Mouse (Mus musculus): ENCODE results near the gene Lypd9. TPM values are rescaled to one million over a fixed set of nuclear protein-coding genes. Genes with fewer than 3 reads are reported as not detected.

Gene Lypd9
- polyA plus RNA-seq, 1 experiment from 2014 or later: not detected

- no peak within 1 kb of the TSS for H3K27ac ChIP-seq (replicated peaks in 1 of 2; ENCODE audit: control insufficient read depth in 1 of 2, insufficient read depth in 1 of 2, low read depth in 2 of 2, low read length in 2 of 2)
- no peaks in the 10 kb centered on the region for H3K4me1 ChIP-seq (ENCODE audit: control insufficient read depth in 2 of 2, insufficient read depth in 2 of 2, low read length in 2 of 2)
- no peak for ATAC-seq (ENCODE audit: insufficient number of reproducible peaks, insufficient read depth, low FRiP score, low read depth)
- no peaks in the 10 kb centered on the region for H3K27me3 ChIP-seq (ENCODE audit: control insufficient read depth, insufficient read depth, low read length)
- no peaks in the 10 kb centered on the region for H3K9me3 ChIP-seq (ENCODE audit: control insufficient read depth, low read length)
- no peaks in the 10 kb centered on the region for H3K36me3 ChIP-seq (ENCODE audit: control insufficient read depth, insufficient read depth, low read length)
- H3K4me3 ChIP-seq (ENCODE audit: control insufficient read depth in 1 of 2, insufficient read depth in 1 of 2, low read depth in 1 of 2, low read length in 2 of 2): no peak within 1 kb of the TSS
- WGBS: 82% methylated on average over 3 of the region's 3 CpGs
- H3K4me2 ChIP-seq (ENCODE audit: low read length): no peak within 1 kb of the TSS
- H3K9ac ChIP-seq (ENCODE audit: low read length): no peak within 1 kb of the TSS
Measured at GRCm38 (mm10) chr11:58432259-58432658, 20.5 kb downstream of the Lypd9 start, which contains the start of gene Gm12253. TSS of gene Gm12253 (plus strand) at chr11:58432559.

- no peaks in the 10 kb centered on the region for H3K27me3 ChIP-seq (ENCODE audit: control insufficient read depth, insufficient read depth, low read length)
- no peak within 1 kb of the TSS for H3K4me2 ChIP-seq (ENCODE audit: low read length)
- no peaks in the 10 kb centered on the region for H3K9me3 ChIP-seq (ENCODE audit: control insufficient read depth, low read length)
- peaks cover 6 to 7% of the 10 kb centered on the region in 2 experiments; a peak in 2 of 4 replicates for H3K4me1 ChIP-seq (ENCODE audit: control insufficient read depth in 2 of 2, insufficient read depth in 2 of 2, low read length in 2 of 2)
- no peak within 1 kb of the TSS for H3K9ac ChIP-seq (ENCODE audit: low read length)
- H3K27ac ChIP-seq (replicated peaks in 1 of 2; ENCODE audit: control insufficient read depth in 1 of 2, insufficient read depth in 1 of 2, low read depth in 2 of 2, low read length in 2 of 2): no peak within 1 kb of the TSS
- H3K36me3 ChIP-seq (ENCODE audit: control insufficient read depth, insufficient read depth, low read length): no peaks in the 10 kb centered on the region
- 47% methylated on average over 1 of the region's 1 CpGs for WGBS
- H3K4me3 ChIP-seq (ENCODE audit: control insufficient read depth in 1 of 2, insufficient read depth in 1 of 2, low read depth in 1 of 2, low read length in 2 of 2): no peak within 1 kb of the TSS
- no peak for ATAC-seq (ENCODE audit: insufficient number of reproducible peaks, insufficient read depth, low FRiP score, low read depth)
Measured at GRCm38 (mm10) chr11:58420815-58421214, 31.9 kb downstream of the Lypd9 start, which contains the start of gene 1810065E05Rik. TSS of gene 1810065E05Rik (plus strand) at chr11:58421111.

GRCm38 (mm10) chr11:58418336-58418735, 34.4 kb downstream of the Lypd9 start:
- H3K4me1 ChIP-seq (ENCODE audit: control insufficient read depth in 2 of 2, insufficient read depth in 2 of 2, low read length in 2 of 2): peaks cover 6 to 7% of the 10 kb centered on the region in 2 experiments; a peak in 2 of 4 replicates
- H3K27me3 ChIP-seq (ENCODE audit: control insufficient read depth, insufficient read depth, low read length): no peaks in the 10 kb centered on the region
- no peaks in the 10 kb centered on the region for H3K36me3 ChIP-seq (ENCODE audit: control insufficient read depth, insufficient read depth, low read length)
- H3K9me3 ChIP-seq (ENCODE audit: control insufficient read depth, low read length): no peaks in the 10 kb centered on the region
- H3K27ac ChIP-seq (replicated peaks in 1 of 2; ENCODE audit: control insufficient read depth in 1 of 2, insufficient read depth in 1 of 2, low read depth in 2 of 2, low read length in 2 of 2): no peak overlapping the region
- no peak overlapping the region for H3K4me2 ChIP-seq (ENCODE audit: low read length)
- 54% methylated on average over 3 of the region's 3 CpGs for WGBS
- ATAC-seq (ENCODE audit: insufficient number of reproducible peaks, insufficient read depth, low FRiP score, low read depth): no peak
- no peak overlapping the region for H3K4me3 ChIP-seq (ENCODE audit: control insufficient read depth in 1 of 2, insufficient read depth in 1 of 2, low read depth in 1 of 2, low read length in 2 of 2)
- H3K9ac ChIP-seq (ENCODE audit: low read length): no peak overlapping the region

GRCm38 (mm10) chr11:58408066-58408465, 44.7 kb downstream of the Lypd9 start:
- H3K9me3 ChIP-seq (ENCODE audit: control insufficient read depth, low read length): no peaks in the 10 kb centered on the region
- H3K4me1 ChIP-seq (ENCODE audit: control insufficient read depth in 2 of 2, insufficient read depth in 2 of 2, low read length in 2 of 2): no peaks in the 10 kb centered on the region
- no peak overlapping the region for H3K4me2 ChIP-seq (ENCODE audit: low read length)
- H3K4me3 ChIP-seq (ENCODE audit: control insufficient read depth in 1 of 2, insufficient read depth in 1 of 2, low read depth in 1 of 2, low read length in 2 of 2): no peak overlapping the region
- no peak for ATAC-seq (ENCODE audit: insufficient number of reproducible peaks, insufficient read depth, low FRiP score, low read depth)
- WGBS: 68% methylated on average over 3 of the region's 3 CpGs
- no peaks in the 10 kb centered on the region for H3K36me3 ChIP-seq (ENCODE audit: control insufficient read depth, insufficient read depth, low read length)
- H3K27me3 ChIP-seq (ENCODE audit: control insufficient read depth, insufficient read depth, low read length): no peaks in the 10 kb centered on the region
- H3K9ac ChIP-seq (ENCODE audit: low read length): no peak overlapping the region
- no peak overlapping the region for H3K27ac ChIP-seq (replicated peaks in 1 of 2; ENCODE audit: control insufficient read depth in 1 of 2, insufficient read depth in 1 of 2, low read depth in 2 of 2, low read length in 2 of 2)

GRCm38 (mm10) chr11:58400655-58401054, 52.1 kb downstream of the Lypd9 start:
- no peak overlapping the region for H3K4me3 ChIP-seq (ENCODE audit: control insufficient read depth in 1 of 2, insufficient read depth in 1 of 2, low read depth in 1 of 2, low read length in 2 of 2)
- no peaks in the 10 kb centered on the region for H3K27me3 ChIP-seq (ENCODE audit: control insufficient read depth, insufficient read depth, low read length)
- no peak overlapping the region for H3K9ac ChIP-seq (ENCODE audit: low read length)
- H3K27ac ChIP-seq (replicated peaks in 1 of 2; ENCODE audit: control insufficient read depth in 1 of 2, insufficient read depth in 1 of 2, low read depth in 2 of 2, low read length in 2 of 2): no peak overlapping the region
- no peak overlapping the region for H3K4me2 ChIP-seq (ENCODE audit: low read length)
- 58% methylated on average over 5 of the region's 5 CpGs for WGBS
- no peak for ATAC-seq (ENCODE audit: insufficient number of reproducible peaks, insufficient read depth, low FRiP score, low read depth)
- no peaks in the 10 kb centered on the region; a peak in 1 of 4 replicates for H3K4me1 ChIP-seq (ENCODE audit: control insufficient read depth in 2 of 2, insufficient read depth in 2 of 2, low read length in 2 of 2)
- H3K36me3 ChIP-seq (ENCODE audit: control insufficient read depth, insufficient read depth, low read length): no peaks in the 10 kb centered on the region
- H3K9me3 ChIP-seq (ENCODE audit: control insufficient read depth, low read length): no peaks in the 10 kb centered on the region

GRCm38 (mm10) chr11:58399985-58400645, 52.6 kb downstream of the Lypd9 start:
- Histone ChIP-seq H3K4me3 (ENCODE audit: control insufficient read depth in 1 of 2, insufficient read depth in 1 of 2, low read depth in 1 of 2, low read length in 2 of 2) (no peak overlapping the region), H3K4me2 (ENCODE audit: low read length) (no peak overlapping the region), H3K9me3 (ENCODE audit: control insufficient read depth, low read length) (no peaks in the 10 kb centered on the region), H3K9ac (ENCODE audit: low read length) (no peak overlapping the region), H3K27me3 (ENCODE audit: control insufficient read depth, insufficient read depth, low read length) (no peaks in the 10 kb centered on the region), H3K4me1 (ENCODE audit: control insufficient read depth in 2 of 2, insufficient read depth in 2 of 2, low read length in 2 of 2) (no peaks in the 10 kb centered on the region; a peak in 1 of 4 replicates), H3K36me3 (ENCODE audit: control insufficient read depth, insufficient read depth, low read length) (no peaks in the 10 kb centered on the region), H3K27ac (replicated peaks in 1 of 2; ENCODE audit: control insufficient read depth in 1 of 2, insufficient read depth in 1 of 2, low read depth in 2 of 2, low read length in 2 of 2) (no peak overlapping the region)
- ATAC-seq (ENCODE audit: insufficient number of reproducible peaks, insufficient read depth, low FRiP score, low read depth): no peak
- 64% methylated on average over 6 of the region's 6 CpGs for WGBS

Other genes with a start within 250 kb of the Lypd9 start
- not detected in 2 replicates for gene 4930438A08Rik, start 178.1 kb downstream of the Lypd9 start, polyA plus RNA-seq (2014; fragmentation: Nextera tagmentation; extraction: Ambion mirVana)
- 6.9 and 7.6 TPM in 2 replicates for gene Zfp692, start 145.9 kb downstream of the Lypd9 start, polyA plus RNA-seq (2014; fragmentation: Nextera tagmentation; extraction: Ambion mirVana)
- 33.9 and 38.4 TPM in 2 replicates for gene Zfp672, start 122.6 kb downstream of the Lypd9 start, polyA plus RNA-seq (2014; fragmentation: Nextera tagmentation; extraction: Ambion mirVana)
- 19.2 and 19.5 TPM in 2 replicates for gene Sh3bp5l, start 122.2 kb downstream of the Lypd9 start, polyA plus RNA-seq (2014; fragmentation: Nextera tagmentation; extraction: Ambion mirVana)
- gene Lypd8, start 73.9 kb downstream of the Lypd9 start, polyA plus RNA-seq (2014; fragmentation: Nextera tagmentation; extraction: Ambion mirVana): not detected in 2 replicates
- not detected in 2 replicates for gene 1810065E05Rik, start 31.8 kb downstream of the Lypd9 start, polyA plus RNA-seq (2014; fragmentation: Nextera tagmentation; extraction: Ambion mirVana)
- not detected in 2 replicates for gene Gm12253, start 20.4 kb downstream of the Lypd9 start, polyA plus RNA-seq (2014; fragmentation: Nextera tagmentation; extraction: Ambion mirVana)
- gene Olfr30, start 9.3 kb upstream of the Lypd9 start, polyA plus RNA-seq (2014; fragmentation: Nextera tagmentation; extraction: Ambion mirVana): not detected in 2 replicates
- not detected in 2 replicates for gene Olfr332, start 39.6 kb upstream of the Lypd9 start, polyA plus RNA-seq (2014; fragmentation: Nextera tagmentation; extraction: Ambion mirVana)
- gene Olfr331, start 49.6 kb upstream of the Lypd9 start, polyA plus RNA-seq (2014; fragmentation: Nextera tagmentation; extraction: Ambion mirVana): not detected in 2 replicates
- not detected in 2 replicates for gene Olfr330, start 81.9 kb upstream of the Lypd9 start, polyA plus RNA-seq (2014; fragmentation: Nextera tagmentation; extraction: Ambion mirVana)
- not detected in 2 replicates for gene Olfr329-ps, start 93.5 kb upstream of the Lypd9 start, polyA plus RNA-seq (2014; fragmentation: Nextera tagmentation; extraction: Ambion mirVana)
- gene Olfr328, start 102.7 kb upstream of the Lypd9 start, polyA plus RNA-seq (2014; fragmentation: Nextera tagmentation; extraction: Ambion mirVana): not detected in 2 replicates
- not detected in 2 replicates for gene Olfr224, start 117.6 kb upstream of the Lypd9 start, polyA plus RNA-seq (2014; fragmentation: Nextera tagmentation; extraction: Ambion mirVana)
- not detected in 2 replicates for gene Olfr325, start 124.8 kb upstream of the Lypd9 start, polyA plus RNA-seq (2014; fragmentation: Nextera tagmentation; extraction: Ambion mirVana)
- gene Olfr324, start 142.2 kb upstream of the Lypd9 start, polyA plus RNA-seq (2014; fragmentation: Nextera tagmentation; extraction: Ambion mirVana): not detected in 2 replicates
- not detected in 2 replicates for gene 2210407C18Rik, start 163.2 kb upstream of the Lypd9 start, polyA plus RNA-seq (2014; fragmentation: Nextera tagmentation; extraction: Ambion mirVana)
- not detected in 2 replicates for gene Olfr323, start 177.6 kb upstream of the Lypd9 start, polyA plus RNA-seq (2014; fragmentation: Nextera tagmentation; extraction: Ambion mirVana)
- 0.15 TPM in 1 of 2 replicates, not detected in the other for gene Trim58, start 187.5 kb upstream of the Lypd9 start, polyA plus RNA-seq (2014; fragmentation: Nextera tagmentation; extraction: Ambion mirVana)
- not detected in 2 replicates for gene Olfr322, start 205.9 kb upstream of the Lypd9 start, polyA plus RNA-seq (2014; fragmentation: Nextera tagmentation; extraction: Ambion mirVana)
- not detected in 2 replicates for gene Olfr320, start 228.2 kb upstream of the Lypd9 start, polyA plus RNA-seq (2014; fragmentation: Nextera tagmentation; extraction: Ambion mirVana)
- not detected in 2 replicates for gene Olfr319, start 246.2 kb upstream of the Lypd9 start, polyA plus RNA-seq (2014; fragmentation: Nextera tagmentation; extraction: Ambion mirVana)

All from heart, embryonic 14.5 days (tissue).